Mouse (Mus musculus): Measurements from ENCODE around the gene Cfap161.

DNA sequence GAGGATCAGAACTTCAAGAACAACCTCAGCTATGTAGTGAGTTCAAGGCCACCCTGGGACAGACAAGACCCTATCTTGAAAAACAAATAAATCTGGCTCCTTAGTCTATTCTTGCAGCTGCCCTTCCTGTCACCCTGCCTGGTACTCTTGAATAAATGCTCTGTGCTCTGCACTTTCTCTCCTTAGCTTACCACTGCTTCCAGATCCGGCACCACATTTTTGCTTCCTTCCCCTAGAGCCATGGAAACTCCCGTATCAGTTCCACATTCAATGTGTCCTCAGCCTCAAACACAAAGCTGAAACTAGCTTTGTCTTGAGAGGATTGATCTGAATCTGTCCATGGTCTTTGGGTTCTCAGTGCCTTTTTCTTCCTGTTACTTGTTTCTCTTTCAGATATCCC, 70.1 kb downstream of the Cfap161 start:
- TF ChIP-seq EP300 (IDR thresholded peaks at IDR 0.05; ENCODE audit: insufficient read depth, low read depth, low read length) (no peak), POLR2A (IDR thresholded peaks at IDR 0.05; ENCODE audit: insufficient read depth, low read length) (no peak), CTCF (IDR thresholded peaks at IDR 0.05; ENCODE audit: low read depth, low read length) (no peak)
